ENCODE assay signal across 8 mouse cellular contexts in genomic region chr11:59264593-59264992, GRCm38 (mm10). TPM values are rescaled to one million over a fixed set of nuclear protein-coding genes. Genes with fewer than 3 reads are reported as not detected.
DNase-seq lines count a peak whose midpoint lies in the region; ATAC-seq lines count a peak whose summit lies in the region.

No protein-coding gene starts in this region.

- H3K27ac ChIP-seq in embryonic facial prominence, embryonic 13.5 days, result no peak overlapping the region
- peak overlapping the region; percentile 75 for H3K27ac ChIP-seq in limb, embryonic 10.5 days
- no peak overlapping the region for H3K27ac ChIP-seq in neural tube, embryonic 15.5 days (replicated peaks)

- peaks cover 67% of the 10 kb centered on the region for H3K27me3 ChIP-seq in embryonic facial prominence, embryonic 13.5 days
- peaks cover 78% of the 10 kb centered on the region for H3K27me3 ChIP-seq in limb, embryonic 10.5 days (ENCODE audit: low read depth, poor library complexity, severe bottlenecking)
- H3K27me3 ChIP-seq in neural tube, embryonic 15.5 days (replicated peaks), result peaks cover 33% of the 10 kb centered on the region

- no peaks in the 10 kb centered on the region for H3K9me3 ChIP-seq in embryonic facial prominence, embryonic 13.5 days
- 0 out of 2 replicates have a peak, but pooled peaks cover 3% of the 10 kb centered on the region for H3K9me3 ChIP-seq in limb, embryonic 10.5 days (replicated peaks)
- no peaks in the 10 kb centered on the region for H3K9me3 ChIP-seq in neural tube, embryonic 15.5 days (replicated peaks)

- peak; percentile 45 for DNase-seq in left cerebral cortex, postnatal 4 days
- DNase-seq in left cerebral cortex, postnatal 36 days (ENCODE audit: low spot score in 2 of 2), result no peak
- peak; percentile 45 for DNase-seq in limb, embryonic 10.5 days (ENCODE audit: low spot score)
- no peak for DNase-seq in testis, postnatal 10 days (ENCODE audit: low spot score)
- no peak for DNase-seq in spleen, adult 18-20 months
- DNase-seq in spleen, postnatal 4 days (ENCODE audit: low spot score in 2 of 2), result no peak

- H3K4me2 ChIP-seq in embryonic facial prominence, embryonic 13.5 days, result peak overlapping the region; percentile 94
- H3K4me2 ChIP-seq in neural tube, embryonic 15.5 days, result peak overlapping the region; percentile 77

- H3K4me3 ChIP-seq in embryonic facial prominence, embryonic 13.5 days, result peak overlapping the region; percentile 60
- H3K4me3 ChIP-seq in limb, embryonic 10.5 days, result peak overlapping the region; percentile 60
- H3K4me3 ChIP-seq in neural tube, embryonic 15.5 days (replicated peaks), result peak overlapping the region; percentile 49

- no peaks in the 10 kb centered on the region for H3K36me3 ChIP-seq in embryonic facial prominence, embryonic 13.5 days
- H3K36me3 ChIP-seq in limb, embryonic 10.5 days, result no peaks in the 10 kb centered on the region
- no peaks in the 10 kb centered on the region for H3K36me3 ChIP-seq in neural tube, embryonic 15.5 days

- H3K4me1 ChIP-seq in embryonic facial prominence, embryonic 13.5 days, result peaks cover 12% of the 10 kb centered on the region
- H3K4me1 ChIP-seq in limb, embryonic 10.5 days, result peaks cover 30% of the 10 kb centered on the region
- H3K4me1 ChIP-seq in neural tube, embryonic 15.5 days, result peaks cover 15% of the 10 kb centered on the region

- intact Hi-C loops in left cerebral cortex, postnatal 4 days (cut with DNase I), result no loop called here
- intact Hi-C loops in left cerebral cortex, postnatal 36 days (cut with DNase I), result no loop called here

- H3K9ac ChIP-seq in embryonic facial prominence, embryonic 13.5 days, result peak overlapping the region; percentile 75
- H3K9ac ChIP-seq in neural tube, embryonic 15.5 days (replicated peaks), result peak overlapping the region; percentile 57

- 5% methylated on average over 8 of the region's 8 CpGs for WGBS in embryonic facial prominence, embryonic 13.5 days
- WGBS in limb, embryonic 10.5 days, result 2% methylated on average over 8 of the region's 8 CpGs
- 3% methylated on average over 8 of the region's 8 CpGs for WGBS in neural tube, embryonic 15.5 days

- ATAC-seq in embryonic facial prominence, embryonic 13.5 days (ENCODE audit: insufficient number of reproducible peaks, insufficient read depth, low FRiP score, low TSS enrichment, low read depth), result no peak
- no peak for ATAC-seq in neural tube, embryonic 15.5 days (ENCODE audit: low FRiP score)

RNA-seq across cellular contexts. Expression of gene Wnt3a, which starts 26.0 kb away (rescaled TPM):
- not detected for total RNA-seq in left cerebral cortex, postnatal 4 days (2021)
- total RNA-seq in left cerebral cortex, postnatal 36 days (2021), result not detected
- 3.7 and 4.0 TPM in 2 replicates for polyA plus RNA-seq in embryonic facial prominence, embryonic 13.5 days (2015; fragmentation: Nextera tagmentation; extraction: Ambion mirVana)
- polyA plus RNA-seq in limb, embryonic 10.5 days (2016; fragmentation: Nextera tagmentation; extraction: Ambion mirVana), result 0.14 and 0.53 TPM in 2 replicates
- polyA plus RNA-seq in neural tube, embryonic 15.5 days (2015; fragmentation: Nextera tagmentation; extraction: Ambion mirVana), result 0.14 and 0.35 TPM in 2 replicates

RNA-seq across cellular contexts. Expression of gene Arf1, which starts 36.5 kb away (rescaled TPM):
- total RNA-seq in left cerebral cortex, postnatal 4 days (2021), result 100 to 1,000 TPM; 389 TPM
- total RNA-seq in left cerebral cortex, postnatal 36 days (2021), result 100 to 1,000 TPM; 415 to 451 TPM
- polyA plus RNA-seq in embryonic facial prominence, embryonic 13.5 days (2015; fragmentation: Nextera tagmentation; extraction: Ambion mirVana), result 693 and 702 TPM in 2 replicates
- 648 and 692 TPM in 2 replicates for polyA plus RNA-seq in limb, embryonic 10.5 days (2016; fragmentation: Nextera tagmentation; extraction: Ambion mirVana)
- polyA plus RNA-seq in neural tube, embryonic 15.5 days (2015; fragmentation: Nextera tagmentation; extraction: Ambion mirVana), result 645 and 662 TPM in 2 replicates

RNA-seq across cellular contexts. Expression of gene Wnt9a, which starts 42.1 kb away (rescaled TPM):
- total RNA-seq in left cerebral cortex, postnatal 4 days (2021), result 1 to 10 TPM; 3.4 to 4.3 TPM
- 10 to 100 TPM; 14.6 to 24.0 TPM for total RNA-seq in left cerebral cortex, postnatal 36 days (2021)
- polyA plus RNA-seq in embryonic facial prominence, embryonic 13.5 days (2015; fragmentation: Nextera tagmentation; extraction: Ambion mirVana), result 6.9 and 7.3 TPM in 2 replicates
- 1.2 and 1.8 TPM in 2 replicates for polyA plus RNA-seq in limb, embryonic 10.5 days (2016; fragmentation: Nextera tagmentation; extraction: Ambion mirVana)
- 2.6 and 3.0 TPM in 2 replicates for polyA plus RNA-seq in neural tube, embryonic 15.5 days (2015; fragmentation: Nextera tagmentation; extraction: Ambion mirVana)

RNA-seq across cellular contexts. Expression of gene 2310033P09Rik, which starts 56.5 kb away (rescaled TPM):
- 10 to 100 TPM; 15.5 to 18.6 TPM for total RNA-seq in left cerebral cortex, postnatal 4 days (2021)
- 10 to 100 TPM; 19.2 to 20.2 TPM for total RNA-seq in left cerebral cortex, postnatal 36 days (2021)
- polyA plus RNA-seq in embryonic facial prominence, embryonic 13.5 days (2015; fragmentation: Nextera tagmentation; extraction: Ambion mirVana), result 36.8 and 45.5 TPM in 2 replicates
- 35.1 and 40.2 TPM in 2 replicates for polyA plus RNA-seq in limb, embryonic 10.5 days (2016; fragmentation: Nextera tagmentation; extraction: Ambion mirVana)
- polyA plus RNA-seq in neural tube, embryonic 15.5 days (2015; fragmentation: Nextera tagmentation; extraction: Ambion mirVana), result 27.3 and 28.6 TPM in 2 replicates

Comparison
In these comparisons a context has a peak if more than half of its experiments do, and no peak if none do; other contexts are left out.
1. DNase-seq: peak in left cerebral cortex, postnatal 4 days (single experiment) and limb, embryonic 10.5 days (single experiment); none in left cerebral cortex, postnatal 36 days (0 of 2), testis, postnatal 10 days (single experiment), spleen, adult 18-20 months (0 of 2) and spleen, postnatal 4 days (0 of 2).
2. Peak in every context shown above with its lines, with median percentiles within 50 percentile points of each other: H3K4me3 ChIP-seq.